Comparison of ENCODE assay signal across 21 mouse cellular contexts in genomic region chr9:63746980-63747379, GRCm38 (mm10). TPM values are rescaled to one million over a fixed set of nuclear protein-coding genes. Genes with fewer than 3 reads are reported as not detected.
A peak's percentile ranks its signal among the peaks of the same experiment; 100 is the strongest.
DNase-seq lines count a peak whose midpoint lies in the region; ATAC-seq and TF ChIP-seq lines count a peak whose summit lies in the region.
"Had no signal": no experiment of that assay in that cellular context is flagged by ENCODE, and none has a peak within 500 bp of the region (broad histone marks: within the 10 kb centered on the region; RNA-seq: fewer than 3 reads in every experiment).

No protein-coding gene starts in this region.

- H3K36me3 ChIP-seq in heart, postnatal 0 days (replicated peaks; ENCODE audit: control insufficient read depth, insufficient read depth, low read length) = no peaks in the 10 kb centered on the region
- H3K36me3 ChIP-seq in heart, adult 2 months (ENCODE audit: control insufficient read depth, insufficient read depth, low read length) = no peaks in the 10 kb centered on the region
- no peaks in the 10 kb centered on the region for H3K36me3 ChIP-seq in liver, adult 2 months (ENCODE audit: control insufficient read depth, insufficient read depth, low read length)
- H3K36me3 ChIP-seq in liver, postnatal 0 days (replicated peaks; ENCODE audit: insufficient read depth, low read length) = no peaks in the 10 kb centered on the region
- no peaks in the 10 kb centered on the region for H3K36me3 ChIP-seq in embryonic facial prominence, embryonic 13.5 days
- H3K36me3 ChIP-seq: intestine, embryonic 15.5 days; liver, embryonic 15.5 days; stomach, embryonic 15.5 days had no signal

- intact Hi-C loops in heart, postnatal 25 days (cut with DNase I) = no loop called here
- intact Hi-C loops in heart, adult 2 months (cut with DNase I) = no loop called here

- no peaks in the 10 kb centered on the region for H3K9me3 ChIP-seq in heart, postnatal 0 days (replicated peaks; ENCODE audit: control insufficient read depth, low read length)
- no peaks in the 10 kb centered on the region for H3K9me3 ChIP-seq in liver, postnatal 0 days (ENCODE audit: low read length)
- H3K9me3 ChIP-seq in embryonic facial prominence, embryonic 13.5 days = no peaks in the 10 kb centered on the region
- H3K9me3 ChIP-seq: hindbrain, embryonic 10.5 days; intestine, embryonic 15.5 days; limb, embryonic 13.5 days; liver, embryonic 15.5 days; stomach, embryonic 15.5 days had no signal

- no peaks in the 10 kb centered on the region for H3K27me3 ChIP-seq in heart, postnatal 0 days (ENCODE audit: control insufficient read depth, insufficient read depth, low read length)
- no peaks in the 10 kb centered on the region for H3K27me3 ChIP-seq in heart, adult 2 months (ENCODE audit: control insufficient read depth, insufficient read depth, low read length)
- no peaks in the 10 kb centered on the region for H3K27me3 ChIP-seq in liver, adult 2 months (ENCODE audit: control insufficient read depth, insufficient read depth, low read length)
- no peaks in the 10 kb centered on the region for H3K27me3 ChIP-seq in liver, postnatal 0 days (ENCODE audit: insufficient read depth, low read length)
- H3K27me3 ChIP-seq in embryonic facial prominence, embryonic 13.5 days = no peaks in the 10 kb centered on the region
- H3K27me3 ChIP-seq: intestine, embryonic 15.5 days; limb, embryonic 13.5 days; liver, embryonic 15.5 days; stomach, embryonic 15.5 days had no signal

- TF ChIP-seq EP300 in heart, postnatal 0 days (IDR thresholded peaks at IDR 0.05; ENCODE audit: low read depth) = no peak
- TF ChIP-seq EP300 in heart, adult 2 months (IDR thresholded peaks at IDR 0.05; ENCODE audit: insufficient read depth, low read depth, low read length) = no peak
- no peak for TF ChIP-seq EP300 in liver, postnatal 0 days (IDR thresholded peaks at IDR 0.05; ENCODE audit: low read depth)

- H3K79me2 ChIP-seq in heart, adult 2 months (replicated peaks; ENCODE audit: control insufficient read depth, insufficient read depth, low read length) = no peaks in the 10 kb centered on the region
- H3K79me2 ChIP-seq in liver, adult 2 months (ENCODE audit: control insufficient read depth, insufficient read depth, low read length) = peaks cover 37% of the 10 kb centered on the region; the same call in 1 of the 2 replicates

- TF ChIP-seq POLR2A in heart, adult 2 months (IDR thresholded peaks at IDR 0.05; ENCODE audit: insufficient read depth, low read depth, low read length) = no peak
- TF ChIP-seq POLR2A in liver, adult 2 months (IDR thresholded peaks at IDR 0.05; ENCODE audit: extremely low read depth, insufficient read depth, low read length) = no peak

- TF ChIP-seq CTCF in heart, postnatal 0 days (IDR thresholded peaks at IDR 0.05; ENCODE audit: low read depth) = no peak
- no peak for TF ChIP-seq CTCF in heart, adult 2 months (IDR thresholded peaks at IDR 0.05)
- no peak for TF ChIP-seq CTCF in liver, adult 2 months (IDR thresholded peaks at IDR 0.05; ENCODE audit: low read depth, low read length)
- no peak for TF ChIP-seq CTCF in liver, postnatal 0 days (IDR thresholded peaks at IDR 0.05; ENCODE audit: low read depth)

- no peak for ATAC-seq in heart, postnatal 0 days (ENCODE audit: insufficient read depth, low read depth)
- no peak for ATAC-seq in liver, postnatal 0 days
- no peak for ATAC-seq in embryonic facial prominence, embryonic 13.5 days (ENCODE audit: insufficient number of reproducible peaks, insufficient read depth, low FRiP score, low TSS enrichment, low read depth)
- no peak for ATAC-seq in cerebellum, adult (ENCODE audit: insufficient number of reproducible peaks, low FRiP score, low TSS enrichment)
- ATAC-seq: forebrain, embryonic 14.5 days; hindbrain, embryonic 16.5 days; intestine, embryonic 15.5 days; midbrain, embryonic 16.5 days had no signal

- 95% methylated on average over 3 of the region's 3 CpGs for WGBS in heart, postnatal 0 days
- WGBS in heart, adult 2 months = 94% methylated on average over 3 of the region's 3 CpGs
- WGBS in liver, adult 2 months = 83% methylated on average over 3 of the region's 3 CpGs
- 77% methylated on average over 3 of the region's 3 CpGs for WGBS in liver, postnatal 0 days (ENCODE audit: insufficient replicate concordance)
- 81% methylated on average over 3 of the region's 3 CpGs for WGBS in embryonic facial prominence, embryonic 13.5 days

- no peak overlapping the region for H3K9ac ChIP-seq in heart, postnatal 0 days (replicated peaks; ENCODE audit: low read depth, low read length)
- H3K9ac ChIP-seq in heart, adult 2 months (ENCODE audit: low read depth, low read length) = no peak overlapping the region
- no peak overlapping the region for H3K9ac ChIP-seq in liver, adult 2 months (ENCODE audit: low read depth, low read length)
- no peak overlapping the region for H3K9ac ChIP-seq in liver, postnatal 0 days (replicated peaks)
- no peak overlapping the region for H3K9ac ChIP-seq in embryonic facial prominence, embryonic 13.5 days
- H3K9ac ChIP-seq: intestine, embryonic 15.5 days; stomach, embryonic 15.5 days had no signal

- peaks cover 70% of the 10 kb centered on the region for H3K4me1 ChIP-seq in heart, postnatal 0 days (ENCODE audit: control insufficient read depth, insufficient read depth)
- H3K4me1 ChIP-seq in heart, adult 2 months (ENCODE audit: control insufficient read depth, insufficient read depth, low read length) = peaks cover 34% of the 10 kb centered on the region
- peaks cover 53% of the 10 kb centered on the region for H3K4me1 ChIP-seq in liver, adult 2 months (ENCODE audit: control insufficient read depth, insufficient read depth, low read length)
- peaks cover 81% of the 10 kb centered on the region for H3K4me1 ChIP-seq in liver, postnatal 0 days (ENCODE audit: insufficient read depth)
- H3K4me1 ChIP-seq in embryonic facial prominence, embryonic 13.5 days = peaks cover 89% of the 10 kb centered on the region

- H3K4me2 ChIP-seq in heart, postnatal 0 days (ENCODE audit: low read depth, low read length) = no peak overlapping the region
- no peak overlapping the region for H3K4me2 ChIP-seq in liver, postnatal 0 days (ENCODE audit: low read depth, low read length)
- H3K4me2 ChIP-seq in embryonic facial prominence, embryonic 13.5 days = no peak overlapping the region
- H3K4me2 ChIP-seq: intestine, embryonic 15.5 days; stomach, embryonic 15.5 days had no signal

- H3K4me3 ChIP-seq in heart, postnatal 0 days (ENCODE audit: low read depth, low read length) = no peak overlapping the region
- H3K4me3 ChIP-seq in heart, adult 2 months = no peak overlapping the region
- H3K4me3 ChIP-seq in liver, adult 2 months (ENCODE audit: insufficient read depth, low read depth, low read length) = no peak overlapping the region
- no peak overlapping the region for H3K4me3 ChIP-seq in liver, postnatal 0 days (ENCODE audit: low read depth, low read length)
- H3K4me3 ChIP-seq in embryonic facial prominence, embryonic 13.5 days = no peak overlapping the region
- H3K4me3 ChIP-seq: erythroblast, embryonic 14.5 days; hindbrain, embryonic 10.5 days; intestine, embryonic 15.5 days; limb, embryonic 13.5 days; liver, embryonic 15.5 days; stomach, embryonic 15.5 days had no signal

- 0 out of 2 replicates have a peak overlapping the region, but pooled peaks have one; percentile 22 for H3K27ac ChIP-seq in heart, postnatal 0 days (ENCODE audit: low read depth)
- no peak overlapping the region for H3K27ac ChIP-seq in heart, adult 2 months
- peak overlapping the region; percentile 50 for H3K27ac ChIP-seq in liver, adult 2 months (replicated peaks; ENCODE audit: insufficient read depth, low read depth, low read length)
- no peak overlapping the region for H3K27ac ChIP-seq in liver, postnatal 0 days (ENCODE audit: low read depth)
- H3K27ac ChIP-seq in embryonic facial prominence, embryonic 13.5 days = 0 out of 2 replicates have a peak overlapping the region, but pooled peaks have one; percentile 44
- H3K27ac ChIP-seq: intestine, embryonic 15.5 days; limb, embryonic 13.5 days; liver, embryonic 15.5 days; stomach, embryonic 15.5 days had no signal

- peak; percentile 84 for DNase-seq in heart, adult 11 months
- DNase-seq in heart, postnatal 25 days (ENCODE audit: low spot score) = no peak
- DNase-seq in heart, postnatal 0 days (ENCODE audit: low spot score) = peak; percentile 1
- DNase-seq in heart, adult 2 months = no peak
- DNase-seq in liver, adult 2 months (ENCODE audit: extremely low read depth, low read depth, low spot score) = no peak
- no peak for DNase-seq in liver, postnatal 0 days
- DNase-seq: cerebellum, adult 9-10 months; lung, postnatal 4 days; right cerebral cortex, adult 18-20 months; right cerebral cortex, postnatal 4 days had no signal

RNA-seq across cellular contexts. Expression of gene Smad3, which starts 10.8 kb away (rescaled TPM):
- 10 to 100 TPM; 14.0 to 14.5 TPM for total RNA-seq in heart, postnatal 25 days (2021)
- total RNA-seq in heart, postnatal 0 days (2014; rRNA removed; ENCODE audit: low replicate concordance) = 25.9 and 30.2 TPM in 2 replicates
- polyA plus RNA-seq in heart, postnatal 0 days (2015; fragmentation: Nextera tagmentation; extraction: Ambion mirVana) = 6.0 and 6.4 TPM in 2 replicates
- 10 to 100 TPM; 12.4 to 13.0 TPM for total RNA-seq in heart, adult 2 months (2021)
- polyA plus RNA-seq in heart, adult 2 months (2012; rRNA removed) = 18.4 and 24.0 TPM in 2 replicates
- 5.7 and 8.1 TPM in 2 replicates for total RNA-seq in liver, adult 2 months (2014; rRNA removed)
- 7.8 and 8.9 TPM in 2 replicates for polyA plus RNA-seq in liver, adult 2 months (2012; rRNA removed)
- polyA plus RNA-seq in liver, postnatal 0 days (2015; fragmentation: Nextera tagmentation; extraction: Ambion mirVana) = 1.9 and 2.1 TPM in 2 replicates
- polyA plus RNA-seq in embryonic facial prominence, embryonic 13.5 days (2015; fragmentation: Nextera tagmentation; extraction: Ambion mirVana) = 29.8 and 30.9 TPM in 2 replicates

Comparison
In these comparisons a context has a peak if more than half of its experiments do, and no peak if none do; other contexts are left out.
1. DNase-seq: peak in heart, adult 11 months (single experiment) and heart, postnatal 0 days (single experiment); none in heart, postnatal 25 days (single experiment), heart, adult 2 months (0 of 2), liver, adult 2 months (single experiment) and liver, postnatal 0 days (single experiment).
2. H3K27ac ChIP-seq: peak in heart, postnatal 0 days (single experiment), liver, adult 2 months (single experiment) and embryonic facial prominence, embryonic 13.5 days (single experiment); none in heart, adult 2 months (single experiment) and liver, postnatal 0 days (single experiment).